In genomic region chr6:28864684-28865083, GRCm38 (mm10) we compare ENCODE assay signal across 10 mouse cellular contexts. TPM values are rescaled to one million over a fixed set of nuclear protein-coding genes. Genes with fewer than 3 reads are reported as not detected.
DNase-seq lines count a peak whose midpoint lies in the region; ATAC-seq lines count a peak whose summit lies in the region.
"Had no signal": no experiment of that assay in that cellular context is flagged by ENCODE, and none has a peak within 500 bp of the region (broad histone marks: within the 10 kb centered on the region; RNA-seq: fewer than 3 reads in every experiment).

No protein-coding gene starts in this region.

- H3K9ac ChIP-seq in midbrain, embryonic 11.5 days (ENCODE audit: low read length): no peak overlapping the region
- H3K9ac ChIP-seq in intestine, embryonic 16.5 days (ENCODE audit: low read depth, low read length): no peak overlapping the region

- no peaks in the 10 kb centered on the region for H3K9me3 ChIP-seq in midbrain, embryonic 11.5 days (ENCODE audit: control insufficient read depth, low read length)
- no peaks in the 10 kb centered on the region for H3K9me3 ChIP-seq in midbrain, embryonic 10.5 days (replicated peaks)
- H3K9me3 ChIP-seq in intestine, embryonic 16.5 days (ENCODE audit: control insufficient read depth, low read length): no peaks in the 10 kb centered on the region
- H3K9me3 ChIP-seq: megakaryocyte, embryonic 14.5 days had no signal

- no peaks in the 10 kb centered on the region for H3K27me3 ChIP-seq in midbrain, embryonic 11.5 days (ENCODE audit: control insufficient read depth, insufficient read depth, low read length)
- no peaks in the 10 kb centered on the region for H3K27me3 ChIP-seq in midbrain, embryonic 10.5 days (ENCODE audit: low read depth, poor library complexity, severe bottlenecking)
- no peaks in the 10 kb centered on the region for H3K27me3 ChIP-seq in intestine, embryonic 16.5 days (replicated peaks; ENCODE audit: control insufficient read depth, insufficient read depth, low read length)
- H3K27me3 ChIP-seq: megakaryocyte, embryonic 14.5 days had no signal

- ATAC-seq in midbrain, embryonic 11.5 days (ENCODE audit: low FRiP score): no peak; the same call in 1 of the 2 replicates
- ATAC-seq in intestine, embryonic 16.5 days: peak; percentile 35; the same call in 1 of the 2 replicates

- DNase-seq in cerebellum, adult 11-12 months: peak; percentile 40
- no peak for DNase-seq in cerebellum, adult 11 months
- peak; percentile 44 for DNase-seq in midbrain, embryonic 11.5 days (ENCODE audit: low spot score, missing footprints)
- DNase-seq in midbrain, embryonic 10.5 days (ENCODE audit: low spot score): no peak
- peak; percentile 69 for DNase-seq in retina, postnatal 1 day
- DNase-seq in urinary bladder, adult 18-20 months (ENCODE audit: low spot score in 2 of 2): no peak
- DNase-seq in spleen, adult 18-20 months: no peak
- DNase-seq: adrenal gland, postnatal 14 days had no signal

- H3K4me1 ChIP-seq in midbrain, embryonic 11.5 days (ENCODE audit: control insufficient read depth, insufficient read depth, low read length): no peaks in the 10 kb centered on the region
- H3K4me1 ChIP-seq in midbrain, embryonic 10.5 days: peaks cover 19% of the 10 kb centered on the region
- H3K4me1 ChIP-seq in intestine, embryonic 16.5 days (ENCODE audit: control insufficient read depth, insufficient read depth, low read length): peaks cover 24% of the 10 kb centered on the region; the same call in 1 of the 2 replicates

- H3K4me3 ChIP-seq in midbrain, embryonic 11.5 days (ENCODE audit: low read depth, low read length): no peak overlapping the region
- H3K4me3 ChIP-seq in midbrain, embryonic 10.5 days: no peak overlapping the region
- H3K4me3 ChIP-seq in intestine, embryonic 16.5 days (ENCODE audit: low read length): no peak overlapping the region
- H3K4me3 ChIP-seq: megakaryocyte, embryonic 14.5 days had no signal

- no peak overlapping the region for H3K4me2 ChIP-seq in midbrain, embryonic 11.5 days
- no peak overlapping the region for H3K4me2 ChIP-seq in intestine, embryonic 16.5 days (ENCODE audit: low read depth, low read length)

- 70% methylated on average over 5 of the region's 5 CpGs for WGBS in midbrain, embryonic 11.5 days
- WGBS in midbrain, embryonic 10.5 days: 77% methylated on average over 5 of the region's 5 CpGs
- WGBS in intestine, embryonic 16.5 days: 31% methylated on average over 5 of the region's 5 CpGs

- no peak overlapping the region; the same call in 1 of the 2 replicates for H3K27ac ChIP-seq in midbrain, embryonic 11.5 days (ENCODE audit: low read depth, low read length)
- no peak overlapping the region for H3K27ac ChIP-seq in midbrain, embryonic 10.5 days (replicated peaks)
- peak overlapping the region; percentile 26; the same call in 1 of the 2 replicates for H3K27ac ChIP-seq in intestine, embryonic 16.5 days (ENCODE audit: low read length)

- H3K36me3 ChIP-seq in midbrain, embryonic 11.5 days (ENCODE audit: control insufficient read depth, insufficient read depth, low read length): no peaks in the 10 kb centered on the region
- H3K36me3 ChIP-seq in midbrain, embryonic 10.5 days: no peaks in the 10 kb centered on the region; the same call in 1 of the 2 replicates
- H3K36me3 ChIP-seq in intestine, embryonic 16.5 days (ENCODE audit: control insufficient read depth, insufficient read depth, low read length): no peaks in the 10 kb centered on the region

RNA-seq across cellular contexts. Expression of gene Lrrc4, which starts 33.1 kb away (rescaled TPM):
- polyA plus RNA-seq in midbrain, embryonic 11.5 days (2014; fragmentation: Nextera tagmentation; extraction: Ambion mirVana): 2.2 and 2.7 TPM in 2 replicates
- 1.5 and 2.3 TPM in 2 replicates for polyA plus RNA-seq in midbrain, embryonic 10.5 days (2016; fragmentation: Nextera tagmentation; extraction: Ambion mirVana)
- 0.65 and 0.77 TPM in 2 replicates for polyA plus RNA-seq in intestine, embryonic 16.5 days (2015; fragmentation: Nextera tagmentation; extraction: Ambion mirVana)

Comparison
In these comparisons a context has a peak if more than half of its experiments do, and no peak if none do; other contexts are left out.
1. DNase-seq: peak in cerebellum, adult 11-12 months (single experiment), midbrain, embryonic 11.5 days (single experiment) and retina, postnatal 1 day (single experiment); none in cerebellum, adult 11 months (single experiment), midbrain, embryonic 10.5 days (single experiment), urinary bladder, adult 18-20 months (0 of 2) and spleen, adult 18-20 months (0 of 2).